Mouse (Mus musculus) ES-Bruce4 (cell line): ENCODE data around the gene Calcb.

Experiments used
- CTCF ChIP-seq: IDR thresholded peaks from one replicate; pipeline ENCODE4 v1.8.1; 2011; ENCODE audit warnings: low read depth, low read length
- EP300 ChIP-seq: IDR thresholded peaks from 2 replicates; pipeline ENCODE4 v1.6.1; 2011; ENCODE audit warnings: low read depth, low read length; ENCODE audit not compliant: insufficient read depth
- POLR2A ChIP-seq: IDR thresholded peaks from one replicate; pipeline ENCODE4 v1.8.1; 2011; ENCODE audit warnings: low read length; ENCODE audit not compliant: insufficient read depth

DNA sequence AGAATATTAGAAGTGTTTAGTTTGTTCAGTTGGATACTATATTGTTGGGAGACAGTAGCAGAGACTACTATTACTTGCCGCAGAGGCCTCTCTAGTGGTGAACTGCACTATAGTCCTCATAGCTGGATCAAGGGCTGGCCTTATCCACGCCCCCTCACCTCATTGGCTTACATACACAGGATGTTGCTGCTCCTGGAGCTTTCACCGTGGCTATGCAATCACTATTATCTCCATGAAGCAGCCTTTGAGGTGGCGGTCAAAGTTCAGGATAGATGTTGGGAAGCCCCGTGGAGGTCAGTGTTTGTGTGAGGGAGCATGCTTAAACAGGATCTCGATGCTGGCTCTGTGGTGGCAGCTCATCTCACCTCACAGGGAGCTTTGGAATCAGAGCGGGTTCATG, 53.4 kb downstream of the Calcb start:
- TF ChIP-seq POLR2A (no peak), CTCF (no peak), EP300 (no peak)
